Mouse (Mus musculus) cerebellum, adult 2 months (tissue): Measurements from ENCODE around the gene Adsl.

ENCODE experiments used
- CTCF ChIP-seq: fragments of 200-500 bp; IDR thresholded peaks from 2 replicates; pipeline ENCODE4 v1.5.1; 2011; ENCODE audit warnings: low read depth, mild to moderate bottlenecking, control low read depth, low read length, moderate library complexity, borderline replicate concordance; ENCODE audit not compliant: insufficient read depth
- POLR2A ChIP-seq: fragments of 200-500 bp; IDR thresholded peaks from 2 replicates; pipeline ENCODE4 v1.6.1; 2011; ENCODE audit warnings: low read length, control low read depth, borderline replicate concordance; ENCODE audit not compliant: insufficient read depth

GRCm38 (mm10) chr15:80983264-80983663, 35.0 kb downstream of the Adsl start:
- TF ChIP-seq POLR2A = no peak
- no peak for TF ChIP-seq CTCF
